Mouse (Mus musculus) midbrain, embryonic 12.5 days (tissue): ENCODE data around the gene St6galnac3. TPM values are rescaled to one million over a fixed set of nuclear protein-coding genes. Genes with fewer than 3 reads are reported as not detected.

Experiments used
- ATAC-seq: fragments of 200-750 bp; cut with Nextera tagmentation; 2 replicates; pipeline ENCODE4 v1.8.0; 2017; ENCODE audit warnings: low read depth, moderate TSS enrichment, moderate library complexity; ENCODE audit not compliant: low FRiP score
- H3K27ac ChIP-seq: fragments of 300-500 bp; sonication (generic); replicated peaks from 2 replicates; pipeline ENCODE4 v1.5.1; 2016; ENCODE audit warnings: mild to moderate bottlenecking
- H3K27me3 ChIP-seq: fragments of 300-500 bp; sonication (generic); 2 replicates; pipeline ENCODE4 v1.6.1; 2016; ENCODE audit warnings: mild to moderate bottlenecking
- H3K36me3 ChIP-seq: fragments of 300-500 bp; sonication (generic); 2 replicates; pipeline ENCODE4 v1.6.1; 2016
- H3K4me1 ChIP-seq: fragments of 300-500 bp; sonication (generic); 2 replicates; pipeline ENCODE4 v1.6.1; 2016
- H3K4me2 ChIP-seq: fragments of 300-500 bp; sonication (generic); replicated peaks from 2 replicates; pipeline ENCODE4 v1.6.1; 2016; ENCODE audit warnings: mild to moderate bottlenecking, moderate library complexity
- H3K4me3 ChIP-seq: fragments of 300-500 bp; sonication (generic); 2 replicates; pipeline ENCODE4 v1.5.1; 2016; ENCODE audit warnings: mild to moderate bottlenecking
- H3K9ac ChIP-seq: fragments of 300-500 bp; sonication (generic); replicated peaks from 2 replicates; pipeline ENCODE4 v1.6.1; 2016; ENCODE audit warnings: mild to moderate bottlenecking, moderate library complexity
- H3K9me3 ChIP-seq: fragments of 300-500 bp; sonication (generic); 2 replicates; pipeline ENCODE4 v1.6.1; 2016; ENCODE audit warnings: mild to moderate bottlenecking
- WGBS: fragments of 180-500 bp; shearing (Covaris S2); methylation state at CpG from one replicate; pipeline ENCODE4 v1.1.7; 2016; 5-methylcytosine and 5-hydroxymethylcytosine counted together
- polyA plus RNA-seq: library from polyadenylated mRNA; unstranded; fragments of >200 nt; fragmentation: Nextera tagmentation; extraction: Ambion mirVana; gene quantifications from 2 replicates; pipeline ENCODE4 v1.2.1, GENCODE M21; 2016

St6galnac3 gene
- polyA plus RNA-seq, 1 experiment from 2014 or later = 28.5 TPM

- H3K4me2 ChIP-seq = no peak overlapping the region
- no peak for ATAC-seq
- no peak overlapping the region for H3K27ac ChIP-seq
- H3K9me3 ChIP-seq = no peaks in the 10 kb centered on the region
- no peaks in the 10 kb centered on the region for H3K36me3 ChIP-seq
- no peaks in the 10 kb centered on the region for H3K4me1 ChIP-seq
- H3K27me3 ChIP-seq = no peaks in the 10 kb centered on the region
- 72% methylated on average over 4 of the region's 4 CpGs for WGBS
- no peak overlapping the region for H3K4me3 ChIP-seq
- H3K9ac ChIP-seq = no peak overlapping the region
Measured at GRCm38 (mm10) chr3:153198514-153198913, 526.5 kb downstream of the St6galnac3 start.

GRCm38 (mm10) chr3:153193025-153193424, 531.9 kb downstream of the St6galnac3 start:
- no peak overlapping the region for H3K9ac ChIP-seq
- 75% methylated on average over 7 of the region's 7 CpGs for WGBS
- no peak overlapping the region for H3K4me2 ChIP-seq
- no peak overlapping the region for H3K27ac ChIP-seq
- no peaks in the 10 kb centered on the region for H3K27me3 ChIP-seq
- H3K9me3 ChIP-seq = no peaks in the 10 kb centered on the region
- H3K4me3 ChIP-seq = no peak overlapping the region
- ATAC-seq = no peak
- H3K4me1 ChIP-seq = no peaks in the 10 kb centered on the region
- H3K36me3 ChIP-seq = no peaks in the 10 kb centered on the region

GRCm38 (mm10) chr3:153190742-153191141, 534.2 kb downstream of the St6galnac3 start:
- Histone ChIP-seq H3K4me3 (no peak overlapping the region), H3K9me3 (no peaks in the 10 kb centered on the region), H3K27ac (no peak overlapping the region), H3K4me1 (no peaks in the 10 kb centered on the region), H3K9ac (no peak overlapping the region), H3K36me3 (no peaks in the 10 kb centered on the region), H3K4me2 (no peak overlapping the region), H3K27me3 (no peaks in the 10 kb centered on the region)
- WGBS = 86% methylated on average over 2 of the region's 2 CpGs
- ATAC-seq = no peak

GRCm38 (mm10) chr3:153189685-153190467, 535.1 kb downstream of the St6galnac3 start:
- Histone ChIP-seq H3K36me3 (no peaks in the 10 kb centered on the region), H3K4me1 (no peaks in the 10 kb centered on the region), H3K4me3 (no peak overlapping the region), H3K9ac (no peak overlapping the region), H3K27me3 (no peaks in the 10 kb centered on the region), H3K4me2 (no peak overlapping the region), H3K9me3 (no peaks in the 10 kb centered on the region), H3K27ac (no peak overlapping the region)
- ATAC-seq = no peak
- WGBS = 89% methylated on average over 6 of the region's 6 CpGs

GRCm38 (mm10) chr3:153188224-153188623, 536.8 kb downstream of the St6galnac3 start:
- no peak overlapping the region for H3K4me2 ChIP-seq
- H3K27me3 ChIP-seq = no peaks in the 10 kb centered on the region
- H3K36me3 ChIP-seq = no peaks in the 10 kb centered on the region
- H3K9me3 ChIP-seq = no peaks in the 10 kb centered on the region
- no peaks in the 10 kb centered on the region for H3K4me1 ChIP-seq
- no peak overlapping the region for H3K4me3 ChIP-seq
- 81% methylated on average over 2 of the region's 2 CpGs for WGBS
- no peak for ATAC-seq
- no peak overlapping the region for H3K9ac ChIP-seq
- no peak overlapping the region for H3K27ac ChIP-seq

- H3K36me3 ChIP-seq = no peaks in the 10 kb centered on the region
- H3K27ac ChIP-seq = no peak overlapping the region
- no peaks in the 10 kb centered on the region for H3K4me1 ChIP-seq
- H3K9me3 ChIP-seq = no peaks in the 10 kb centered on the region
- no peak overlapping the region for H3K4me2 ChIP-seq
- no peak for ATAC-seq
- no peak overlapping the region for H3K4me3 ChIP-seq
- WGBS = 83% methylated on average over 3 of the region's 3 CpGs
- no peaks in the 10 kb centered on the region for H3K27me3 ChIP-seq
- H3K9ac ChIP-seq = no peak overlapping the region
Measured at GRCm38 (mm10) chr3:153185117-153185516, 539.9 kb downstream of the St6galnac3 start.

GRCm38 (mm10) chr3:153181242-153181641, 543.7 kb downstream of the St6galnac3 start:
- no peaks in the 10 kb centered on the region for H3K36me3 ChIP-seq
- no peaks in the 10 kb centered on the region for H3K27me3 ChIP-seq
- H3K4me1 ChIP-seq = peaks cover 3% of the 10 kb centered on the region; the same call in 1 of the 2 replicates
- no peaks in the 10 kb centered on the region for H3K9me3 ChIP-seq
- no peak overlapping the region for H3K4me3 ChIP-seq
- no peak for ATAC-seq
- H3K4me2 ChIP-seq = no peak overlapping the region
- WGBS = 30% methylated on average over 6 of the region's 6 CpGs
- no peak overlapping the region for H3K9ac ChIP-seq
- no peak overlapping the region for H3K27ac ChIP-seq

GRCm38 (mm10) chr3:153176749-153177148, 548.2 kb downstream of the St6galnac3 start:
- 79% methylated on average over 4 of the region's 4 CpGs for WGBS
- ATAC-seq = peak; percentile 65; the same call in 1 of the 2 replicates
- Histone ChIP-seq H3K9ac (no peak overlapping the region), H3K4me3 (no peak overlapping the region), H3K27me3 (no peaks in the 10 kb centered on the region), H3K4me1 (peaks cover 5% of the 10 kb centered on the region; the same call in 1 of the 2 replicates), H3K36me3 (no peaks in the 10 kb centered on the region), H3K9me3 (no peaks in the 10 kb centered on the region), H3K27ac (no peak overlapping the region), H3K4me2 (no peak overlapping the region)

GRCm38 (mm10) chr3:153176325-153176724, 548.6 kb downstream of the St6galnac3 start:
- WGBS = 45% methylated on average over 6 of the region's 6 CpGs
- Histone ChIP-seq H3K27ac (no peak overlapping the region), H3K4me3 (no peak overlapping the region), H3K9me3 (no peaks in the 10 kb centered on the region), H3K27me3 (no peaks in the 10 kb centered on the region), H3K36me3 (no peaks in the 10 kb centered on the region), H3K4me1 (peaks cover 5% of the 10 kb centered on the region; the same call in 1 of the 2 replicates), H3K4me2 (no peak overlapping the region), H3K9ac (no peak overlapping the region)
- no peak for ATAC-seq

GRCm38 (mm10) chr3:153174336-153175033, 550.5 kb downstream of the St6galnac3 start:
- H3K4me3 ChIP-seq = no peak overlapping the region
- H3K9ac ChIP-seq = no peak overlapping the region
- peaks cover 5% of the 10 kb centered on the region; the same call in 1 of the 2 replicates for H3K4me1 ChIP-seq
- H3K9me3 ChIP-seq = no peaks in the 10 kb centered on the region
- no peaks in the 10 kb centered on the region for H3K27me3 ChIP-seq
- no peak overlapping the region for H3K4me2 ChIP-seq
- H3K36me3 ChIP-seq = no peaks in the 10 kb centered on the region
- no peak overlapping the region for H3K27ac ChIP-seq
- 87% methylated on average over 11 of the region's 11 CpGs for WGBS
- ATAC-seq = no peak

GRCm38 (mm10) chr3:153173567-153173966, 551.4 kb downstream of the St6galnac3 start:
- peaks cover 5% of the 10 kb centered on the region; the same call in 1 of the 2 replicates for H3K4me1 ChIP-seq
- H3K9me3 ChIP-seq = no peaks in the 10 kb centered on the region
- no peaks in the 10 kb centered on the region for H3K27me3 ChIP-seq
- no peak overlapping the region for H3K27ac ChIP-seq
- H3K4me3 ChIP-seq = no peak overlapping the region
- H3K4me2 ChIP-seq = no peak overlapping the region
- no peaks in the 10 kb centered on the region for H3K36me3 ChIP-seq
- H3K9ac ChIP-seq = no peak overlapping the region
- ATAC-seq = no peak
- 86% methylated on average over 2 of the region's 2 CpGs for WGBS

GRCm38 (mm10) chr3:153170146-153170545, 554.8 kb downstream of the St6galnac3 start:
- Histone ChIP-seq H3K27ac (no peak overlapping the region), H3K4me1 (no peaks in the 10 kb centered on the region), H3K36me3 (no peaks in the 10 kb centered on the region), H3K27me3 (no peaks in the 10 kb centered on the region), H3K4me3 (no peak overlapping the region), H3K4me2 (no peak overlapping the region), H3K9me3 (no peaks in the 10 kb centered on the region), H3K9ac (no peak overlapping the region)
- ATAC-seq = no peak
- WGBS = 93% methylated on average over 4 of the region's 4 CpGs
